Mouse (Mus musculus) ES-Bruce4 (cell line): ENCODE measurements around the gene Pja2.

Experiments
- CTCF ChIP-seq: IDR thresholded peaks from one replicate; pipeline ENCODE4 v1.8.1; 2011; ENCODE audit warnings: low read depth, low read length
- POLR2A ChIP-seq: IDR thresholded peaks from one replicate; pipeline ENCODE4 v1.8.1; 2011; ENCODE audit warnings: low read length; ENCODE audit not compliant: insufficient read depth

DNA sequence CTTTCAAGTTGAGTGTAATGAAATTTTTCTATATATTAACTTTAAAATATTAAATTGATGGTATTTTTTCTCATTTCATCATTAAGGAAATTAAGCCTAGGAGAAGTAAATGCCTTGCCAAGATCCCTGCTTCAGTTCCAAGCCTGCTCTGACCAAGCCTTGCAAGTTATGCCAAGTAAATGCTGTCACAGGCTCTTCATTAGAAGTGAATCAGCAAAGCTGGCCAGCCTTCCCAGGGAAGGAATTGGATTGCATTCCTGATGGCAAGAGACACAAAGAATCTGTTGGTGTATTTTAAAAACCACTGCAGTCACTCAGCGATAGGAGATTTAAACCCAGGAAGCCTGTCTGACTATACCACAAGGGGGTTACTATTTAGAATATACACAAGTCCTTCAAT, 32.0 kb upstream of the Pja2 start:
- no peak for TF ChIP-seq POLR2A
- no peak for TF ChIP-seq CTCF
